Mouse (Mus musculus): ENCODE measurements around the gene Adgrf1. TPM values are rescaled to one million over a fixed set of nuclear protein-coding genes. Genes with fewer than 3 reads are reported as not detected.

The Adgrf1 gene
- total and polyA plus RNA-seq, 3 experiments = not detected

DNA sequence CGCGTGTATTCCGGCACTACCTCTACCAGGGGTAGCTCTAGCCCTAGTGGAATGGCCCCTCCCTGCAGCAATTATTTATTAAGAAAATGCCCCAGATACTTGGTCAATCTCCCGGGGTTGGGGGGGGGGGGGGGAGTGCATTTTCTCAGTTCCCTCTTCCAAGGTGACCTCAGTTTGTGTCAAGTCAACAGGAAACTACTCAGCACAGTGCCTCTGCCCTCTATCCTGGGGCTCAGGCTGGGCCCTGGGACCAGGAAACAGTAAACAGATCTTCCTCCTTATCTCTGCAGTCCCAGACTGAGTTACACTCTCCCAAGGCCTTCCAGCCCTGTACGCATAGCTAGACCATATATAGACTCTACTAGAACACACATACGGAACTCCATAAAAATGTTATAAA lies 57.7 kb downstream of the Adgrf1 start:
- in situ Hi-C loops (cut with MboI; ENCODE audit: low pct_ligation_motif_present, low pct_unique_long_range_greater_than_20kb, low sequenced_read_pairs) (no loop called here), dilution Hi-C loops (cut with MboI; ENCODE audit: extremely low pct_ligation_motif_present, extremely low pct_unique_long_range_greater_than_20kb, low sequenced_read_pairs) (no loop called here)
- Histone ChIP-seq H3K4me1 (ENCODE audit: control insufficient read depth in 1 of 2, insufficient read depth in 2 of 2) (peaks cover 0 to 3% of the 10 kb centered on the region in 2 experiments; a peak in 1 of 4 replicates), H3K27ac (ENCODE audit: insufficient read depth, low read depth) (no peak overlapping the region), H3K4me2 (ENCODE audit: insufficient read depth, low read depth, poor library complexity, severe bottlenecking) (no peak overlapping the region), H3K36me3 (replicated peaks in 1 of 2; ENCODE audit: control insufficient read depth in 1 of 2, insufficient read depth in 1 of 2, low read length in 1 of 2) (no peaks in the 10 kb centered on the region), H3K9ac (ENCODE audit: insufficient read depth, low read depth) (no peak overlapping the region), H3K4me3 (replicated peaks in 1 of 3; ENCODE audit: low read depth in 2 of 3, low read length in 2 of 3, poor library complexity in 1 of 3) (no peak overlapping the region), H3K9me3 (replicated peaks; ENCODE audit: low read length) (peaks cover 46% of the 10 kb centered on the region), H3K79me2 (replicated peaks; ENCODE audit: control insufficient read depth, extremely low read depth, insufficient read depth, poor library complexity, severe bottlenecking) (no peaks in the 10 kb centered on the region), H3K27me3 (replicated peaks) (no peaks in the 10 kb centered on the region)
- no peak for DNase-seq (ENCODE audit: extremely low read depth)
- no peak for TF ChIP-seq GABPA (IDR thresholded peaks at IDR 0.05; ENCODE audit: insufficient replicate concordance, low read depth, low read length)
- no peak for TF ChIP-seq BHLHE40 (IDR thresholded peaks at IDR 0.05; ENCODE audit: low read depth, low read length)
- no peak for TF ChIP-seq TBP (conservative IDR thresholded peaks at IDR 0.05; ENCODE audit: low read depth, low read length)
- TF ChIP-seq ELF1 (IDR thresholded peaks at IDR 0.05; ENCODE audit: low read depth, low read length) = no peak
- no peak for TF ChIP-seq JUND (conservative IDR thresholded peaks at IDR 0.05; ENCODE audit: low read depth, low read length)
- TF ChIP-seq NELFE (IDR thresholded peaks at IDR 0.05; ENCODE audit: low read depth, low read length) = no peak

DNA sequence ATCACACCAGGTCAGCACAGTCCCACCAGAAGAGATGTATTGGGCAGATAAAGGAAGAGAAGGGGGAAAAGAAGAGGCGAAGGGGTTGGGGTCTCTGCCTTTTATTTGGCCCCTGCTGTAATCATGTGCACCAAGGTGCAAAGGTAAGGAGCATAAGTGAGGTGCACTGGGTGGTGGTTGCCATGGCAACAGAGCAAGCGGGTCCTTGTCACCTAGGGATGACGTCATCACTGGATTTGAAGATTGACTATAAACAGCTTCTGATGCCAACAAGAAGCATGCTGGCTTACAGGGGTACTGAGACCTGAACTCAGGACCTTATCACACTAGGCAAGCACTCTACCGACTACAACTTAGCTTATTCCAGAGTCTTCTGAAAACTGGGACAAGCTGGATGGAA lies 59.1 kb downstream of the Adgrf1 start:
- H3K27me3 ChIP-seq (replicated peaks) = no peaks in the 10 kb centered on the region
- in situ Hi-C loops (cut with MboI; ENCODE audit: low pct_ligation_motif_present, low pct_unique_long_range_greater_than_20kb, low sequenced_read_pairs) (no loop called here), dilution Hi-C loops (cut with MboI; ENCODE audit: extremely low pct_ligation_motif_present, extremely low pct_unique_long_range_greater_than_20kb, low sequenced_read_pairs) (no loop called here)
- H3K9me3 ChIP-seq (replicated peaks; ENCODE audit: low read length) = peaks cover 35% of the 10 kb centered on the region
- H3K27ac ChIP-seq (ENCODE audit: insufficient read depth, low read depth) = no peak overlapping the region
- no peaks in the 10 kb centered on the region for H3K79me2 ChIP-seq (replicated peaks; ENCODE audit: control insufficient read depth, extremely low read depth, insufficient read depth, poor library complexity, severe bottlenecking)
- H3K4me2 ChIP-seq (ENCODE audit: insufficient read depth, low read depth, poor library complexity, severe bottlenecking) = no peak overlapping the region
- DNase-seq (ENCODE audit: extremely low read depth) = no peak
- H3K4me1 ChIP-seq (ENCODE audit: control insufficient read depth in 1 of 2, insufficient read depth in 2 of 2) = peaks cover 0 to 3% of the 10 kb centered on the region in 2 experiments; a peak in 1 of 4 replicates
- no peak overlapping the region for H3K9ac ChIP-seq (ENCODE audit: insufficient read depth, low read depth)
- TF ChIP-seq MEF2A (IDR thresholded peaks at IDR 0.05; ENCODE audit: borderline replicate concordance, low read depth, low read length) (no peak), SIN3A (IDR thresholded peaks at IDR 0.05; ENCODE audit: low read length) (no peak)
- no peaks in the 10 kb centered on the region for H3K36me3 ChIP-seq (replicated peaks in 1 of 2; ENCODE audit: control insufficient read depth in 1 of 2, insufficient read depth in 1 of 2, low read length in 1 of 2)
- H3K4me3 ChIP-seq (replicated peaks in 1 of 3; ENCODE audit: low read depth in 2 of 3, low read length in 2 of 3, poor library complexity in 1 of 3) = no peak overlapping the region

- no peak for TF ChIP-seq SMC3 (IDR thresholded peaks at IDR 0.05; ENCODE audit: low read depth, low read length)
- no peak for TF ChIP-seq BHLHE40 (IDR thresholded peaks at IDR 0.05; ENCODE audit: low read depth, low read length)
- no peak for TF ChIP-seq ZNF384 (IDR thresholded peaks at IDR 0.05; ENCODE audit: low read depth, low read length)
- no peak for TF ChIP-seq CTCF (conservative IDR thresholded peaks at IDR 0.05 in 1 of 2, IDR thresholded peaks at IDR 0.05 in 1 of 2; ENCODE audit: low read depth in 2 of 2, low read length in 2 of 2)
- TF ChIP-seq MAZ (IDR thresholded peaks at IDR 0.05; ENCODE audit: low read depth, low read length) = no peak
- TF ChIP-seq ZC3H11A (IDR thresholded peaks at IDR 0.05; ENCODE audit: low read depth, low read length) = no peak
- no peak for TF ChIP-seq ETS1 (conservative IDR thresholded peaks at IDR 0.05; ENCODE audit: low read depth, low read length)
- TF ChIP-seq CHD2 (IDR thresholded peaks at IDR 0.05; ENCODE audit: low read length) = no peak
- TF ChIP-seq ZKSCAN1 (IDR thresholded peaks at IDR 0.05; ENCODE audit: borderline replicate concordance, low read depth, low read length) = no peak
- TF ChIP-seq EP300 (IDR thresholded peaks at IDR 0.05; ENCODE audit: low read length) = no peak
- TF ChIP-seq USF2 (conservative IDR thresholded peaks at IDR 0.05; ENCODE audit: low read depth, low read length) = no peak
- no peak for TF ChIP-seq ELF1 (IDR thresholded peaks at IDR 0.05; ENCODE audit: low read depth, low read length)
- no peak for TF ChIP-seq MEF2A (IDR thresholded peaks at IDR 0.05; ENCODE audit: borderline replicate concordance, low read depth, low read length)
- TF ChIP-seq RCOR1 (conservative IDR thresholded peaks at IDR 0.05; ENCODE audit: low read depth, low read length) = no peak
- no peak for TF ChIP-seq NRF1 (IDR thresholded peaks at IDR 0.05; ENCODE audit: low read depth, low read length)
- TF ChIP-seq JUN (IDR thresholded peaks at IDR 0.05; ENCODE audit: insufficient read depth, low read depth, low read length) = no peak
- TF ChIP-seq ZMIZ1 (IDR thresholded peaks at IDR 0.05; ENCODE audit: low read depth, low read length) = no peak
- no peak for TF ChIP-seq NELFE (IDR thresholded peaks at IDR 0.05; ENCODE audit: low read depth, low read length)
- no peak overlapping the region for H3K4me3 ChIP-seq (replicated peaks in 1 of 3; ENCODE audit: low read depth in 2 of 3, low read length in 2 of 3, poor library complexity in 1 of 3)
- no peaks in the 10 kb centered on the region for H3K36me3 ChIP-seq (replicated peaks in 1 of 2; ENCODE audit: control insufficient read depth in 1 of 2, insufficient read depth in 1 of 2, low read length in 1 of 2)
- H3K9ac ChIP-seq (ENCODE audit: insufficient read depth, low read depth) = no peak overlapping the region
- no peak overlapping the region for H3K27ac ChIP-seq (ENCODE audit: insufficient read depth, low read depth)
- H3K4me1 ChIP-seq (ENCODE audit: control insufficient read depth in 1 of 2, insufficient read depth in 2 of 2) = peaks cover 0 to 3% of the 10 kb centered on the region in 2 experiments; a peak in 1 of 4 replicates
- dilution Hi-C loops (cut with MboI; ENCODE audit: extremely low pct_ligation_motif_present, extremely low pct_unique_long_range_greater_than_20kb, low sequenced_read_pairs) (no loop called here), in situ Hi-C loops (cut with MboI; ENCODE audit: low pct_ligation_motif_present, low pct_unique_long_range_greater_than_20kb, low sequenced_read_pairs) (no loop called here)
- peaks cover 38% of the 10 kb centered on the region for H3K9me3 ChIP-seq (replicated peaks; ENCODE audit: low read length)
- H3K27me3 ChIP-seq (replicated peaks) = no peaks in the 10 kb centered on the region
- H3K79me2 ChIP-seq (replicated peaks; ENCODE audit: control insufficient read depth, extremely low read depth, insufficient read depth, poor library complexity, severe bottlenecking) = no peaks in the 10 kb centered on the region
- H3K4me2 ChIP-seq (ENCODE audit: insufficient read depth, low read depth, poor library complexity, severe bottlenecking) = no peak overlapping the region
- no peak for DNase-seq (ENCODE audit: extremely low read depth)
Observed at GRCm38 (mm10) chr17:43329761-43330183, 59.6 kb downstream of the Adgrf1 start.
